Comparison of ENCODE assay signal across 12 mouse cellular contexts in the genomic region with DNA sequence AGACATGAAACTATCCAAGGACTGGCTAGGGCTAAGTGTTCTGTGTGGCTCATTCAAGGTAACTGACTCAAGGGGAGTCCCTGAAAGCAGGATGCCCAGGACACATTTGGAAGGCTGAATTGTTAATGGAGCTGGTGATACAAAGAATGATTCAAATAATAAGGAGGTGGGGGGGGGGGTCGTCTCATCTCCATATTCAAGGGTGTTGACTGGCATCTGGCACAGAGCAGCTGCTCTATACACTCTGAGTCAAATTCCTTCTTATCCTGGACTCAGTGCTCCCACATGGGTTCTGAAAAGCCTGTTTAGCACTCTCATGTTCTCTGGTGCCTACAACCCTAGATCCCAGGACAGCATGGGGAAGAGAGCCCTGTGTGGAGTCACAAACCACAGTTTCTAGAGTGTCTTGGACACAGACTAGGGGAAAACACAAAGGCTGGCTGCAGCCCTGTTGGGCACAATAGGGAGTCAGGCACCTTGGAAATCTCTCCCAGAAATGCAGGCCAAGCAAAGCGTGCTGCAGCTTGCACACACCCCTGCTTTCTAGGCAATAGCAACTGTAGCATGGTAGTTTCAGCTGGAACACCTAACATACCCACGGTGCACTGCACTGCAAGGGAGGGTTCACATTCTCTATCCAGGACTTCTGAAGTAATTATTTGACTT. TPM values are rescaled to one million over a fixed set of nuclear protein-coding genes. Genes with fewer than 3 reads are reported as not detected.
A peak's percentile ranks its signal among the peaks of the same experiment; 100 is the strongest.
DNase-seq lines count a peak whose midpoint lies in the region; ATAC-seq lines count a peak whose summit lies in the region.
"Had no signal": no experiment of that assay in that cellular context is flagged by ENCODE, and none has a peak within 500 bp of the region (broad histone marks: within the 10 kb centered on the region; RNA-seq: fewer than 3 reads in every experiment).

No protein-coding gene starts in this region.

- H3K27ac ChIP-seq in lung, embryonic 16.5 days (ENCODE audit: low read length), result peak overlapping the region; percentile 81
- H3K27ac ChIP-seq in intestine, embryonic 14.5 days (ENCODE audit: low read depth), result peak overlapping the region; percentile 96; the same call in 1 of the 2 replicates
- H3K27ac ChIP-seq in stomach, embryonic 16.5 days (ENCODE audit: low read length), result peak overlapping the region; percentile 72

- H3K9me3 ChIP-seq in lung, embryonic 16.5 days (ENCODE audit: control insufficient read depth, low read length), result no peaks in the 10 kb centered on the region
- H3K9me3 ChIP-seq in intestine, embryonic 14.5 days (ENCODE audit: control insufficient read depth, low read length), result no peaks in the 10 kb centered on the region
- no peaks in the 10 kb centered on the region for H3K9me3 ChIP-seq in stomach, embryonic 16.5 days (replicated peaks; ENCODE audit: control insufficient read depth, low read length)

- peaks cover 69% of the 10 kb centered on the region for H3K4me1 ChIP-seq in lung, embryonic 16.5 days (replicated peaks; ENCODE audit: control insufficient read depth, insufficient read depth, low read length)
- H3K4me1 ChIP-seq in intestine, embryonic 14.5 days (replicated peaks; ENCODE audit: control insufficient read depth, insufficient read depth, low read length), result peaks cover 64% of the 10 kb centered on the region
- peaks cover 58% of the 10 kb centered on the region for H3K4me1 ChIP-seq in stomach, embryonic 16.5 days (ENCODE audit: control insufficient read depth, insufficient read depth, low read length)

- H3K4me2 ChIP-seq in lung, embryonic 16.5 days (ENCODE audit: low read depth, low read length), result no peak overlapping the region
- no peak overlapping the region for H3K4me2 ChIP-seq in intestine, embryonic 14.5 days (ENCODE audit: low read length)
- no peak overlapping the region for H3K4me2 ChIP-seq in stomach, embryonic 16.5 days (ENCODE audit: low read depth, low read length)

- ATAC-seq in lung, embryonic 16.5 days (ENCODE audit: low read depth), result no peak
- no peak for ATAC-seq in intestine, embryonic 14.5 days (replicated peaks; ENCODE audit: low FRiP score, low TSS enrichment, low read depth)
- no peak for ATAC-seq in stomach, embryonic 16.5 days (ENCODE audit: insufficient read depth, low FRiP score)

- H3K4me3 ChIP-seq in lung, embryonic 16.5 days (ENCODE audit: low read length), result no peak overlapping the region
- H3K4me3 ChIP-seq in intestine, embryonic 14.5 days (ENCODE audit: low read depth, low read length), result no peak overlapping the region
- H3K4me3 ChIP-seq in stomach, embryonic 16.5 days (replicated peaks; ENCODE audit: low read length), result no peak overlapping the region

- no peak overlapping the region for H3K9ac ChIP-seq in lung, embryonic 16.5 days (ENCODE audit: low read length)
- no peak overlapping the region for H3K9ac ChIP-seq in intestine, embryonic 14.5 days (ENCODE audit: low read length)
- H3K9ac ChIP-seq in stomach, embryonic 16.5 days (ENCODE audit: low read length), result no peak overlapping the region

- WGBS in lung, embryonic 16.5 days, result 57% methylated on average over 3 of the region's 3 CpGs
- WGBS in intestine, embryonic 14.5 days, result 63% methylated on average over 3 of the region's 3 CpGs
- 61% methylated on average over 3 of the region's 3 CpGs for WGBS in stomach, embryonic 16.5 days

- no peaks in the 10 kb centered on the region for H3K27me3 ChIP-seq in lung, embryonic 16.5 days (ENCODE audit: control insufficient read depth, insufficient read depth, low read depth, low read length)
- H3K27me3 ChIP-seq in intestine, embryonic 14.5 days (replicated peaks; ENCODE audit: control insufficient read depth, insufficient read depth, low read length), result no peaks in the 10 kb centered on the region
- no peaks in the 10 kb centered on the region for H3K27me3 ChIP-seq in stomach, embryonic 16.5 days (ENCODE audit: control insufficient read depth, insufficient read depth, low read length)

- peak; percentile 80 for DNase-seq in heart, adult 11 months
- no peak for DNase-seq in heart, adult 9 months (ENCODE audit: low spot score in 2 of 2)
- DNase-seq in lung, postnatal 4 days, result no peak
- no peak for DNase-seq in intestine, embryonic 14.5 days (ENCODE audit: low spot score)
- no peak for DNase-seq in thymus, postnatal 0 days (ENCODE audit: low spot score)
- no peak for DNase-seq in urinary bladder, postnatal 25 days (ENCODE audit: low spot score)
- DNase-seq: cerebellum, adult 11-12 months; kidney, adult 9 months; right cerebral cortex, adult 18-20 months; thymus, adult 18-20 months had no signal

- no peaks in the 10 kb centered on the region for H3K36me3 ChIP-seq in lung, embryonic 16.5 days (ENCODE audit: control insufficient read depth, insufficient read depth, low read length)
- no peaks in the 10 kb centered on the region for H3K36me3 ChIP-seq in intestine, embryonic 14.5 days (ENCODE audit: control insufficient read depth, insufficient read depth, low read length)
- H3K36me3 ChIP-seq in stomach, embryonic 16.5 days (ENCODE audit: control insufficient read depth, insufficient read depth, low read length), result no peaks in the 10 kb centered on the region

RNA-seq across cellular contexts. Expression of gene Fignl1, which starts 16.3 kb away (rescaled TPM):
- polyA plus RNA-seq in lung, embryonic 16.5 days (2015; fragmentation: Nextera tagmentation; extraction: Ambion mirVana), result 76.6 and 79.4 TPM in 2 replicates
- 61.7 and 63.7 TPM in 2 replicates for polyA plus RNA-seq in intestine, embryonic 14.5 days (2014; fragmentation: Nextera tagmentation; extraction: Ambion mirVana)
- 47.3 and 50.1 TPM in 2 replicates for polyA plus RNA-seq in stomach, embryonic 16.5 days (2015; fragmentation: Nextera tagmentation; extraction: Ambion mirVana)
- 62.4 and 65.6 TPM in 2 replicates for polyA plus RNA-seq in thymus, postnatal 0 days (2015; fragmentation: Nextera tagmentation; extraction: Ambion mirVana)
